Mouse (Mus musculus): ENCODE results near the gene Lrrc7. TPM values are rescaled to one million over a fixed set of nuclear protein-coding genes. Genes with fewer than 3 reads are reported as not detected.

Lrrc7 gene
- total RNA-seq, 2 experiments from 2014 or later = 84.8 to 94.0 TPM

DNA sequence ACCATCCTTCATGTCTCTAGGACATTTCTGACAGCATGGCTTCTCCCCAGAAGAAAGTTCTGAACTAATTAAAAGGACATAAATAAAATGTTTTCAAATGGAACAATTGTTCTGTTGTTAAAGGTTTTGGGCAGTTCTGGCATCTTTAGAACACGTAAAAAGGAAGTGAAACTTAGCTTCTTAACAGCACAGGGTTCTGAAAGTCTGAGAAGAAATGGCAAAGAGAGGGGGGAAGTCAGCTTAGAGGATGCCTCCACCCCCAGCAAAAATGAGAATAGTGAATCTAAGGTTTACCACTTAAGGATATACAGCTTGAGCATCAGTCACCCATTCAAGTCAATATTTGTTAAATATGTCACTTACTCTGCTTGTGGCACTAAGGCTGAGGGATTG is 484.6 kb downstream of the Lrrc7 start:
- intact Hi-C loops (cut with DNase I) = no loop called here

DNA sequence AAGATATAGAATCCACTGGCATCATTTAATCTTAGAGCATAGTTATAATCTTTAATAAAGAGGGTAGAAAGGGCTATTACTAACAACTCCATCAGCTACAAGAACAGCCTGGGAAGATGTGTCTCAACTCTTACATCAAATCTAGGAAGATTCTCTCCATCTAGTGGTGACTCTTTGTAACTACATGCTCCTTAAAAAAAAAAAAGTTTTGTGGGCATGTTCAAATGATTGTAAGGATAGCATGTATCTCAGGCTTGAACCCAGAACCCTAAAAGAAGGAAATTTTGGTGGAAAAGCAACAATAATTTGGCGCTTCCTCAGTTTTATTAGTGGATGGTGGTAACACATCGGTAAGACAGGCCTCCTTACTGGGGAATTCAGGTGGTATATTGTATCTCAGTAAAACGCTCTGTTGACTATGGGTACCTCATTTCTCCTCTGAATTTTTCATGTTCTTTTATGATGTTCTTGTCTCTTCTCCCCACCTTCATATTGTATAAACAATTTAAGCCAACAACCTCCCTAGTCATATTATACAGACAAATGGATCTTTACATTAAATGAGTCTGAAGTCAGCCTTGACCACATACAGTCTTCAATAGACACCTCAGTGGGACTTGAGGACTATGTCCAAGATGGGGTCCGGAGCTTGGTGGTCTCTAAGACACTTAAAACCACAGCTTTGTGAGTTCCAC is 485.2 kb downstream of the Lrrc7 start:
- DNase-seq = no peak
- intact Hi-C loops (cut with DNase I) = no loop called here

More for the DNA sequence above, 484.6 kb downstream of the Lrrc7 start:
- no peak for DNase-seq

DNA sequence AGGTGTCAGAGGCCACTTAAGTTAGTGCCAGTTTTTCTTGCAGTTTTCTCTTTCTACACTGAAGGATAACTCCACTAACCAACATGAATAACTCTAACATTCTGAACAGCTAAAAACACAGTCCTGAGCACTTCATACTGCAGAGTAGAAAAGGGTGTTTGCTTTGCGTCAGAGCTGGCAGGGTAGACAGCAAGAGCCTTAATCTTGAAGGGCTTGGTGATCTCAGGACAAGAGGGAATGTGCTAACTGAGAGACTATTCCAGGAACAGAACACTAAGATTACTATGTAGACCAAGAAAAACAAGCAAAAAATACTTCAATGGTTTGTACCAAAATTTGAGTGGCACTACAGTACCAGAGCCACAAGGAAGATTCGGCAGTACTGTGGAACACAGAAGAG is 487.0 kb downstream of the Lrrc7 start:
- intact Hi-C loops (cut with DNase I) = no loop called here
- no peak for DNase-seq

DNA sequence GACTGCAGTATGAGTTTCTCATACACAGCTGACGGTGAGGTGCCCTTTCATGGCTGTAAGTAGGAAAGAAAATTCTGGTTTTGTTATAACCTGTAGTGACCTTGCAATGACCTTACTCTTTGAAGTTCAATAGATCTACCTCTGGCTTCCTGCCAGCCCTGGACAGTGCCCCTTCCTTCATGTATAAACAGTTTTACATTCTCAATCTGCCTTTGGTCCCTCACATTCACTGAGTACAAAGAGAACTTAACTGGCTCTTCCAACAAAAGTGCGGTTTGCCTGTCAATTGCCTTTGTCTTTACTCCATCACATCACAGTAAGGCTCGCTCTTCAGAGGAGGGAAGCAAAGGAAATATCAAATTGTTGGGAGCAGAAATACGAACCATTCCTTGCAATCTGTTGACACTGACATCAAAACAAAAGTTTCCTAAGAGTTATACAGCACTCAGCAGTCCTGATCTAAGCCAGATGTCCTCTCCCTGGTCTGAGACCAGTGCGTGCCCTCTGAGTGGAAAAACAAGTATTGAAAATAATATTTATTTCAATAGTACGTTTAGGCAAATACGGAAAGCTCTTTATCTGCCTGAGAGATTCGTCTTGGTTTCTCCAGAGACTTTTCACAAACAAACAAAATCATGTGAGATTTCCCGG is 493.3 kb downstream of the Lrrc7 start:
- DNase-seq = no peak
- intact Hi-C loops (cut with DNase I) = no loop called here

DNA sequence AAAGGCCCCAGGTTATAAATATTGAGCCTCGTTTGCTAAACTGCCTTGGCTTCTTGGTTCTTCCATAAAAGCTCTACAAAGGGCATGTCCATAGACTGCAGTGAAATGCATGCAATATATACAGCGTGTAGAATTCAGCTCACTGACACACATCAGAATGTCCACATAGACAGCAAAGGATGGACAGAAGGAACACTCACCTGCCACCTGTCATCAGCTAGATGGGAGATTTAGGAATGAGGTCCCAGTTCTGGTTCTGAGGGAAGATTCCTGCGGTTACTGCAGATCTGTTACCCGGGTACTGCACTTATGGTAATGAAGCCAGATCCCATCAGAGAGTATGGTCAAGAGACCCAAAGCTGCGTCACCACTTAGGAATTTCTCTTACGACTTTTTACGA is 494.1 kb downstream of the Lrrc7 start:
- DNase-seq = no peak
- intact Hi-C loops (cut with DNase I) = no loop called here

DNA sequence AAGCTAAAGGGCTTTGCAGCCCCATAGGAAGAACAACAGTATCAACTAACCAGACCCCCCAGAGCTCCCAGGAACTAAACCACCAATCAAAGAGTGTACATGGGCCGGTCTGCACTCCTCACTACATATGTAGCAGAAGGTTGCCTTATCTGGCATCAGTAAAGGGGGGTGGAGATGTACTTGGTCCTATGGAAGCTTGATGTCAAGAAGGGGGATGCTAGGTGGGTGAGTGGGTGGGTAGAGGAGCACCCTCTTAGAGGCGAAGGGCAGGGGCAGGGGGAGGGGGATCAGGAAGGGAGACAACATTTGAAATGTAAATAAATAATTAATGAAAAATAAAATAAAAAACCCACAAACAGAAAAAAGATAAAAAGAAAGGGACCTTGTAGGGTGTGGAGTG is 496.8 kb downstream of the Lrrc7 start:
- intact Hi-C loops (cut with DNase I) = no loop called here
- no peak for DNase-seq

DNA sequence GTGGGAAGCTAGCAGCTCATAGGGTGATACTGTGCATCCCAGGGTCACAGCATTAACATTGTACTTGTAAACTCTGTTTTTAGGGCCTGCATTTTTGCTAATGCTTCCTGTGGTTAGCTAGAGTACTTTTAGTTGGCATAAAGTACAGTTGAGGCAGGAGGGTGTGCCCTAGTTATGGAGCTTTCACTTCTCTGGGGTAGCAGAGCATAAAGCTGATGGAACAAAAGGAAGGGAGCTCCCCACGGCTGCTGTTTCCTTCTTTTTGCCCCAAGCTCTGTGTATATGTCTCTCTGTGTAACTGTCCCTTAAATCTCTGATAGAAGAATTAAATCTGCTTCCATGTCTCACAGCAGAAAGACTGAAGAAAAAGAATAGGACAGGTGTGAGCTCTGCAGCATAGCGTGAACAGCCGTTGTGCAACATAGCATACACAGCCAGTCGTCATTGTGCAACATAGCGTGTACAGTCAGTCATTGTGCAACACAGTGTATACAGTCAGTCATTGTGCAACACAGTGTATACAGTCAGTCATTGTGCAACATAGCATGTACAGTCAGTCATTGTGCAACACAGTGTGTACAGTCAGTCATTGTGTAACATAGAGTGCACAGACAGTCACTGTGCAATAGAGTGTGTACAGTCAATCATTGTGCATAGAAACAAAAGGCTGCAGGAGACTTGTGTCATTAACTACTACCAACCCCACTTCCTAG is 500.1 kb downstream of the Lrrc7 start:
- intact Hi-C loops (cut with DNase I) = no loop called here
- no peak for DNase-seq

DNA sequence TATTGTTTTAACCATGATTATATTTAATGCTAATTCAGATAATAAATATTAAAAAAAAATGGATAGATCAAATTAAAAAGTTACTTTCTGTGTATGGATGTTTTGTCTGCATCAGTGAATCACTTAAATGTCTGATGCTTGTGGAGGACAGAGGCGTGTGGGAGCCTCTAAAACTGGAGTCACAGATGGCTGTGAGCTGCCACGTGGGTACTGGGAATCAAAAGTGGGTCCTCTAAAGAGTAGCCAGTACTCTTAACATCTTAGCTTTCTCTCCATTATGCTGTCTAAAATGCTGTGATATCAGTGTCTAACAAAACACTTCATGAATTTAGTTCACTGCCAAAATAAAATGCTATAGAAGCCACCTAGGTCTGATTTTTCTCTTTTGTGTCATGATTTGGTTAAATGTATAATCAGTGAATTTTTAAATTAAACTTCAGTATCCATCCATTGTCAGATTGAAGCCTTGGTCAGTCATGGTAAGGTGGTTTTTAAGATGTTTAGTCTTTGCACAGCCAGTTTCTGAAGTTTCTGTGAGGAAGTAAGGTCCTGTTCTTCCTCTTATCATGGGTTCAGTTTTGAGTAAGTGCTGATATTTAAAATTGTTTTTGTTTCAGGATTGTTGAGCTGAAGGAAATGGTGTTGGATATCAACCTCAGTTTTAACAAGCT is 501.3 kb downstream of the Lrrc7 start:
- no peak for DNase-seq
- intact Hi-C loops (cut with DNase I) = no loop called here

DNA sequence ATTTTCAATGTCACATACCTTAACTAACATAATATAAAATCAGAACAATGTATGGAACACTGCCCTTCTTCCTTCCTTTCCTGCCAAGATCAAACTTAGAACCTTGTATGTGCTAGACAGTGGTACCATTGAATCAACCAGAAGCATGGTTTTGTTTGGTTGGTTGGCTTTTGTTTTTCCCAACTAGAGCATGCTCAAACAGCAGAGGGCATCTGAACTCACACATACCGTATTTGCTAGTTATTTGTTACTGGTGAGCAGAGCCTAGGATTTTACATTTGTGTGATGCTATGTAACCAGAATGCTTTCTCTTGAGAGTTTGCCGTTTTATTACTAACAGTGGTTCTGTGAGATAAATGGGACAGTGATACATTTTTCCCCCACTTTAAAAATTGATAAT is 512.5 kb downstream of the Lrrc7 start:
- intact Hi-C loops (cut with DNase I) = no loop called here
- DNase-seq = no peak

DNA sequence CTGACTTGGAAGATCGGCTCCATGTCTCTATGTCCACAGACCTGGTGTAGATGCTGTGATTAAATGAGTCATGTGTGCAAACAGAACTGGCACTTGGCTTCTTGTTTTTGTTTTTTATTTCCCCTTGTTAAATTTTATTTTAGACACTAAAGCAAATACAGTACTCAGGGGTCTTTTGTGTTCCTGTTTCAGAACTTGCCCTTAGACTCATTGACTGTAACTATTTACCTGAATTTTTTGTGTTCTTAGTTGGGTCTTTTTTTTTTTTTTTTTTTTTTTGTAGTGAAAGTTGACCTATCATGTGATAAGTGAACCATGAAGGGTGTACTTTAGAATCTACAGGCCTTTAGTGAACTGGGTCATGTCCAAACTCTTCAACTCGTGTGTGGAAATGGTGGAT is 521.3 kb downstream of the Lrrc7 start:
- DNase-seq = no peak
- intact Hi-C loops (cut with DNase I) = no loop called here

DNA sequence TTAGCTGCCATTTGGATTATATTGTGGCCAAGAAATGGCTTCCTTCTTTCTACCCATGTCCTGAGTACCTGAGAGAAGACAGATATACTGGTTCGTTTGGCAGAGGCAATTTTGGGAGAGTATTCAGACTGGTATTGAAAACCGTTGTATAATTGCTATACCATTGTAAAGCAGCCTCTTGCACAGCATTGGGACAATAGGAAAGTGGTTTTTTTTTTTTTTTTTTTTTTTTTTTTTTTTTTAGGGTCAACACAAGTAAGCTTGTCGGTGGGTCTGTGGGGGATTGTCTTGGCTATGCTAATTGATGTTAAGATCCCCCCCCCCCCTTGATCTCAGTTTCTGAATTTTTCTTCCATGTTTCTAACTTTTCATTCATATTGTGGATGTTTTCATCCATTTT is 523.9 kb downstream of the Lrrc7 start:
- no peak for DNase-seq
- intact Hi-C loops (cut with DNase I) = loop anchor here (5.0 kb wide), 1 partner anchor 91 kb away; the partner anchor contains the start of gene Ankrd13c

DNA sequence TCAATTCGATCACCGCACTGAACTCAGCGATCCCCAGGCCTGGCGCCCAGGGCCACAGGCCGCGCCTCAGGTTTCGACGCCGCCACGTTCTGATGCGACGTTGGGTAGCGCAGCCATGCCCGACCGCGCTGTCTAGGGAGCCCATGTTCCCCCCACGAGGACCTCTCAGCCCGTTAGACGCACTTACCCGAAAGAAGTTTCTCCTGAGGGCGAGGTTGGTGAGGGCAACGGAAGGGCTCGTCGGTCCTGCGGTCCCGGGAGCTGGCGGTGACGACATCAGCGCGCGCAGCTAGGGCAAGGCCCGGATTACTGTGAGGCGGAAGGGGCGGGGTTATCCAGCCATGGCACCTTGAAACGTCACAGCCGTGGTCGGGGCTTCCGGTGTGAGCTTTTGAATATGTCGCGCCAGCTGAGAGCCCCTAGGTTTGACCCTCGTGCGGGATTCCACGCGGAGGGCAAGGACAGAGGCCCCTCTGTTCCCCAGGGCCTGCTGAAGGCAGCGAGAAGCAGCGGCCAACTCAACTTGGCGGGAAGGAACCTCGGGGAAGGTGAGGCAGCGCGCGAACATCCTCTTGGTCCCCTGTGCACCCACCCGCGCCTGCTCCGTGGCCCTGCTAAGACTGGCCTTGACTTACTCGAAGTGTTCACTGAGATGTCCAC is 525.6 kb downstream of the Lrrc7 start, which contains the start of the genes Srsf11 and Lrrc40:
TSS of gene Srsf11 (minus strand) at position 311 of the 660 bp plus-strand sequence.
TSS of gene Lrrc40 (plus strand) at position 334 of the 660 bp plus-strand sequence.
- DNase-seq = peak; percentile 96
- intact Hi-C loops (cut with DNase I) = loop anchor here (5.0 kb wide), 1 partner anchor 89 kb away; the partner anchor contains the start of gene Ankrd13c

DNA sequence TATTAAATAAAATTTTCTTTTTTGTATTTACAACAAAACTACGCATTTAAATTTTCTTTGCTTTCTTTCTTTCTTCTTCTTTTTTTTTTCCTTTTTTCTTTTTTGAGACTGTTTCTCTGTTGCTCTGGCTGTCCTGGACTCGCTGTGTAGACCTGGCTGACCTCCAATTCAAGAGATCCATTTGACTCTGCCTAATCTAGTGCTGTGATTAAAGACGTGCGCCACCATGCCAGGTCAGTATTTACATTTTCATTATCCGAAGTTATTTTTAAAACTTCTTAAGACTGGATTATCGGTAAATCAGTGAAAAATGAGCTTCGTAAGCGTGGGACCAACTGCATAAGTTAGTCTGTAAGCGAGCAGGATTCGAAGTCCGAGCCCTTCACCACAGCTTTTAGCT is 526.2 kb downstream of the Lrrc7 start:
- DNase-seq = peak; percentile 3
- intact Hi-C loops (cut with DNase I) = loop anchor here (5.0 kb wide), 1 partner anchor 89 kb away; the partner anchor contains the start of gene Ankrd13c

Data from left cerebral cortex, postnatal 4 days (tissue).